Mouse (Mus musculus): ENCODE measurements around the gene Atp6v1g2.
A peak's percentile ranks its signal among the peaks of the same experiment; 100 is the strongest.
"Not testable (repeated sequence)": the region's sequence is repeated elsewhere in the genome, so short reads cannot be mapped to it uniquely, and the experiment has no call there.

The Atp6v1g2 gene

DNA sequence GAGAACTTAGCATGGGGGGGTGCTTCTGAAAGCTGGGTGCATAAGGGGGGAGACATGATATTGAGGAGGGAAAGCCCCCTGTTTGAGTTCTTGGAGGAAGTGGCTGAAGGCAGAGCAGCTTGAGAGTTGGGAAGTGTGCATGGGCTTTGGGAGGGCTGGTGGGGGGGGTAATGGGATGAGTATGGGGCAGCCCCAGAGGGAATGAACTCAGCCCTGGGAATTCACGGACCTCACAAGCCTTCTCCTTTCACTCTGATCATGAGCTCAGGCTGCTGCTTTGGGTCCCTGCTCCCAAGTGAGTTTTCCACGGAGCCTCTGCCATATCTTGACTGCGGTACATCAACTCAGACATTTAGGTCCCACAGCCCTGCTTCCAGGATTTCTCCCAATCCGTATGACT is 31.0 kb upstream of the Atp6v1g2 start:
- DNase-seq (ENCODE audit: low read depth, low spot score): no peak

DNA sequence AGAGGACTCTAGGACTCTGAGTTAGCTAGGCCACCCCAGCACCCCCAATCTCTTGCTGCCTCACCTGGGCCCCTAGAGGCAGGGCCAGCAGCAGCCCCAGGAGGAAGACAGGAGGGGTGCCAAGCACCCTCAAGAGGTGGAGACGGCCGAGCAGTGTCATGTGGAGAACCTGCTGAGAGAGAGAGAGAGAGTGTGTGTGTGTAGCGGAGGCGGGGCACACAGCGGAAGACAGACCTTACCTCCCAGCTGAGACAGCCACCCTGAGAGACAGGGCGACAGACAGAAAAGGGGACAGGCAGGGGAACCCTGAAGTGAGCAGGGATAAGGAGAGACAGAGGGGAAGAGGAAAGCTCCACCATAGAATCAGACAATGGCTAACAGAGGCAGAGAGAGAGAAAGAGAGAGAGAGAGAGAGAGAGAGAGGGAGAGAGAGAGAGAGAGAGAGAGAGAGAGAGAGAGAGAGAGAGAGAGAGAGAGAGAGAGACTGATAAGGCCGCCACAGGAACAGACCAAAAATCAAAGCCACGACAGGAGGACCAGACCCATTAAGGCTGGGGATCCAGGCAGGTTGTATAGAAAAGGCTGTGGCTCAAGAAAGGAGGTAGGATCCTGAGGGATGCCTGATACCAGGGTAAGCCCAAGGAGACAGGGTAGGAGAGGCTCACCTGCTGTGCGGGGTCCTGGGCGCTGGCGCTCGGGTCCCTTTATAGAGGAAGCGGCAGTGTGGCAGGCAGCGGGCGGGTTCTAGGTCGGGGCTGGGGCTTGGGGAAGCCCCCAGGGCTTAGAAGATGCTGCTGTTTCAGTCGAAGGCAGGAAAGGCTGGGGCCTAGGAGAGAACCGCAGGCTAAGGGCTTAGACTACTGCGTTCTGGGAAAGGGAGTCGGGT is 28.7 kb upstream of the Atp6v1g2 start, which contains the start of gene Lta:
TSS of gene Lta (minus strand) at position 858 of the 886 bp plus-strand sequence.
- DNase-seq (ENCODE audit: low read depth, low spot score): no peak

DNA sequence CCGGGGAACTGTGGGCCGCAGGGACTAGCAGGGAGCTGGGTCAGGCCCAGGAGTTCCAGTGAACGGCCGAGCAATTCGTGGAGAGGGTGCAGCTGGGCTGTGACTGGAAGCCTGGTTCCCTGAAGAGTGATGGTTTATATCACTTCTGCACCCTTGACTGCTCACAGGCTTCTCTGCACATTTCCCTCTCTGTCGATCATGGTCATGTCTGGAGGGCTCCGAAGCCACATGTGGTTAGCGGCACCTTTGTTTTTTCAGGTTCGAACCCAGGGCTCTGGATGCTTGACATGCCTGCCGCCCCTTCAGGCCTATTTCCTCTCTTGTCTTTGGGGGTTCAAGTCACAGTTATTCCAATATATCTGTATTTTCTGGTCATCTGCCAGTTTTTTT is 28.1 kb upstream of the Atp6v1g2 start:
- DNase-seq (ENCODE audit: low read depth, low spot score): no peak

DNA sequence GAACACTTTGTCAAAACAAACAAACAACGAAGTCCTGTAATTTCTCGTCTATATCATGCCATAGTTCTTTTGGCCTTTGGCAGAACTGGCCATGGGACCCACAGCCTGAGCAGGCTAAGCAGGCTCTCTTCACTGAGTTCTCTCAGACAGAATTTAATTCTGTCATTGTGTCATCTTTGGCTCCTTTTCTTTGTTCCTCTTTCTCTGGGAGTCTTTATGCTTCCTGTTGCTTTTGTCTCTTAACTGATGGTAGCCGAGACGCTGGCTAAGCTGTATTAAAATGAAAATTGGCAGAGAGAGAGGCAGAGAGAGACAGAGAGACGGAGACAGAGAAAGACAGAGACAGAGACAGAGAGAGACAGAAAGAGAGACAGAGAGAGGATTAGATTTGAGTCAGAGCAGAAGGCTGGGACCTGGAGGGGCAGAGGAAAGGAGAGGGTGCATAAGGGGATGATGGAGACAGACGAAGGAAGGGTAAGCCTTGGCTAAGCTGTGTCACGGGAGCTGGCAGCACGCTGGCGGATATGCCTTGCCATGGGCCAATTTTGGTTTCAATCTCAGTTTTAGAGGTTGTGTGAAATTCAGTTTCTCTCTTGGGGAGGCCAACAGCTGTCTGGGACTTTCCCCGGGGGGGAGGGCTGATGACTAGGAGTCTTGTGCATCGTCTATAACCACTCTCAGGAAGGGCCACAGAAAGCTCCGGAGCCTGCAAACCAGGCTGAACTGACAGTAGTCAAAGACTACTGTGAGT is 23.5 kb upstream of the Atp6v1g2 start:
- no peak for DNase-seq (ENCODE audit: low read depth, low spot score)

DNA sequence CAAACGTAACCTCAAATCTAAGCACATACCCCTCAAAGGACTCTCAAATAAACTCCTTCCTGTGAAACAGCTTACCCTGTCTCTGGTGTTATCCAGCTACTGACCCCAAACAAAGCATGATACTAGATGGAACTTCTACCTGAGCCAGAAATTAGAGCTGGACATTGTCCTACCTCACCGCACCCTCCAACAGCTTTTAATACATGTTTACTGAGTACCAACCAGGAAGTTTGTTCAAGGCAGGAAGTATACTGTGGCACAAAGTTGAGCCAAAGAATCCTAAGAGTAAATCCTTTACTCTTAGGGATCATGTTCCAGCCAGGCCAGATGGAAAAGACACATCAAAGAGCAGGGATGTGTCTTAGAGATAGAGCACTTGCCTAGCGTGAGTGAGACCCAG is 22.9 kb upstream of the Atp6v1g2 start:
- no peak for DNase-seq (ENCODE audit: low read depth, low spot score)

DNA sequence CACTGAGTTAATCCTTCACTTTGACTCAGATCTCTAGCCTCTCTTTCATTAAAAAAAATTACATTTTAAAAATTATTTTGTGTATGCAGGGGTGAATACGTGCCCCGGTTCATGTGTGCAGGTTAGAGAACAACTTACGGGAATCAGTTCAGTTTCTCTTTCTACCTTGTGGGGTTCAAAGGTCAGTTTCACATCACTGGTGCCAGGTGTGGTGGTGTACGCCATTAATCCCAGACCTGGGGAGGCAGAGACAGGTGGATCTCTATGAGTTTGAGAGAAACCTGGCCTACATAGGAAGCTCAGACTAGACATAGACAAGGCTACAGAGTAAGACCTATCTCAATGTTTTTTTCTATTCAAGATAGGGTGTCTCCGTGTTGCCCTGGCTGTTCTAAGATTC is 20.4 kb upstream of the Atp6v1g2 start:
- no peak for DNase-seq (ENCODE audit: low read depth, low spot score)

DNA sequence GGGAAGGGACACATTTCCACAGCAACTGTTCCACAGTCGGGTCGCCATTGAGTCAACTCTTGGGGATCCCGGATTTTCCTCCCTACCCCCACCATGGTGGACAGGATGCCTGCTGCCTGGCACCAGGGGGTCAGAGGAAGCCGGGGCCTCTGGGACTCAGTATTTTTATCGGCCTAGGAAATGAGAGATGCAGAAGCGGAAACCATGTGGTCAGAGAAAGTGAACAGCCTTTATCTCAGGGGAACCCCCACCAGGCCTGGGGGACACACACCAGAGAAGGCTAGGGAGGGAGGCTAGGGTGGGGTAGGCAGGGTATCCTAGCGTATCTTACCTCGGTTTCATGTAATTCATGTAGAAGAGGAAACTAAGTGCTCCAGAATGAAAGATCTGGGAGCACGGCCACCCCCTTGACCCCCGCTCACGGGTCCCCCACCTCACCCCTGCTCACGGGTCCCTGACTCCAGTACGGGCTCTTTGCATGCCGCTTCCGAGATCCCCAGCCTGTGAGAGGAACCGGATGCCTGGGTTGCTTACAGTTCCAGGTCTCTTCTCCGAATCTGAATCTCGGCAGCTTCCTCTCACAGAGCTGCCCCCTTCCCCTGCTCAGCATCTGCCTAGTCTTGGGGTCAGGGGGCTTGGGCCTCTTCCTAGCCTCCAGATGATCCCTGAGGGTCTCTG is 14.8 kb upstream of the Atp6v1g2 start:
- no peak for DNase-seq (ENCODE audit: low read depth, low spot score)

DNA sequence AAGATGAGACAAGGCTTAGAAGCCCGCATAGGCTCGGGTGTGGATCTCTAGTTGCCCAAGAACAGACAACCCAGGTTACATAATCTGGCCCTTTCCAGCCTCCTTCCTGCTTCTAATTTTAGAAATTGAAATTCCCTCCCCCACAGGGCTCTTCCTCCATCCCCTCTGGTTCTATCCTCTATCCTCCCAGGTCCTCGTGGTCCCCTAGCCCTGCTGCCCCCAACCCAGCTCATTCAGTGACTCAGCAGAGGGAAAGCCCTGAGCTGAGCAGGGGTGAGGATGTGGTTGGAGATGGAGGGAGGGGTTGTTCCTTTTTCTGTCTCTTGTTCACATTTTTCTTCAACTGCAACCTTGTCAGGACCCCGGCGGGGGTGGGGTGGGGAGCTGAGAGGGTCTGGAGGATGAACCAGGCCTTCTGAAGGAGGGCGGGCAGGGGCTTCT is 13.8 kb upstream of the Atp6v1g2 start:
- no peak for DNase-seq (ENCODE audit: low read depth, low spot score)

DNA sequence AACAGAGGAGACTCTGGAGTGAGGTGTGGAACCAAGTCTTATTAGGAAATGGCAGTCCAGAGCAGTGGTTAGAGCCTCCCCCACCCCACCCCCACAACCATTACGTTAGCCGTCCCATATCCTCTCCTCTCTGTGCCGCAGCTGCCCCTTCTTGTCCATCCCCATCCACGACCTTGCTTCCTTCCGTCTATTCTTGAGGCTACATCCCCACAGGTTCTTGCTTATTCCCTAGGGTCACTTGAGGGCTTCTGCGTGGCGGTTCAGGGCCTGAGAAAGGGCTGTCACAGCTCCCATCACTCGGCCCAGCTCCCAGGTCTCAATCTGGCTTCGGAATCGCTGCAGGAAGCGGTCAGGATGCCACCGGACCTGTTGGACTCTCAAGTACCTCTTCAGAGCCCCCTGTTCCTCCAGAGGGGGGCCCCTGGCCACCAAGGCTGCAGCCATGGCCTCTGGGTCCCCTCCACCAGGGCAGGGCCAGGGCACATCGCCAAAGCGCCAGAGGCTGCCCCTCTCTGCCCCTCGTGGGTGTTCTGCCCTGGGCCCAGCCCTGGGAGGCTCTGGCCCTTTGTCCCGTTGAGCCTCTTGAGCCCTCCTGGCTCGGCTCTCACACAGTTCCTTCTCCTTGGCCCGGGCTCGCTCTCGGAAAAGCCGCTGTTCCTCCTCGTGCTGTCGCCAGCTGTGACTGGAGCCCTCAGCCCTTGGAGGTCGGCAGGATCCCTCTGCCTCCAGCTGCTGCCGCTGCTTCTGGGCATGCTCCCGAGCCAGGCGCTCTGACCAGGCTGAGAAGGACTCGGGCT is 13.1 kb upstream of the Atp6v1g2 start, which contains the start of gene Gm16181:
TSS of gene Gm16181 (plus strand) at position 679 of the 797 bp plus-strand sequence.
- DNase-seq (ENCODE audit: low read depth, low spot score): no peak

DNA sequence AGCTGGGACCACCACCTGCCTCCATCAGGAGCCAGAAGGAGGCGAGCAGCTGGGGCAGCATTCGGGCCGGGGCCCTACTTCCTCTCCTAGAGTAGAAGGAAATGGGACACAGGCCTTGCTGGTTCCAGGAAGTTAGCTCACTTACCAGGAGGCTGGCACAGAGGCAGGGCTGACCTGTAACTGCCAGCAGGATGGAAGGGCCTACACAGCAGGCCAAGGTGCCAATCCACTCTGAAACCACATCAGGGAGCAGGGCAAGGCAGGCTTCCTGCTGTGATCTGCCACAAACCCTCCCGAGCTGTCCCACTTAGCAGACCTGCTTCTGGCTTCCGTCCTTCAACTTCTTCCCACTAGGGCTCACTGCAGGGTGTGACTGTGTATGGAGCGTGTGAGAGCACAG is 11.2 kb upstream of the Atp6v1g2 start:
- DNase-seq (ENCODE audit: low read depth, low spot score): no peak

DNA sequence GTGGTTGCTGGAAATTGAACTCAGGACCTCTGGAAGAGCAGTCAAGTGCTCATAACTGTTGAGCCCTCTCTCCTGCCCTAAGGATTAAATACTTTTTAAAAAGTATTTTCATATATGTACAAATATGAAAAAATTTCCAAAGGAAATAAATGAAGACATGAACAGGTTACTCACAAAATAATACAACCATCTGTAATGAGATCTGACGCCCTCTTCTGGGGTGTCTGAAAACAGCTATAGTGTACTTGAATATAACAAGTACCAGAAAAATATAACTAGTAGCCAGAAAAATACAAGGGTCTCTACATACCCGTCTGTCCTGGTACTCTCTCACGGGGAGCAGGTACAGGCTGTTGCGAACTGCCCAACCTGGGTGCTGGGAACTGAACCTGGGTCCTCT is 8.8 kb upstream of the Atp6v1g2 start:
- DNase-seq (ENCODE audit: low read depth, low spot score): no peak

DNA sequence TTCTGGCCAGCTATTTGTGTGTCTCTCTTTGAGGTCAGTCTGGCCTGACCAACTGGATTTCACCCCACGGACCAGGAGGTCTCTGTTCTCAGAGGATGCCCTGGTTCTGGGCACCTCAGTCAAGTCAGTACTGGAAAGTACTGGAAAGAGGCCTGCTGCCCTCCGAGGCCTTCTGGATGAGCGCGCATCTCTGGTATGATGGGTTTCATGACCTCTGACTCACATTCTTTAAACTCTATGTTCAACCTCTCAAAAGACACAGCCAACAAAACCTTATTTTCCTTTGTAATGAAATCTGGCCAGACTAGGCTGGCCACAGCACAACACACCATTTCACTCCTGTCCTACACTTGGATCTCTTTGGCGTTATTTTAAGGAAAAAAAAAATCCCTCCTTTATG is 8.0 kb upstream of the Atp6v1g2 start:
- no peak for DNase-seq (ENCODE audit: low read depth, low spot score)

DNA sequence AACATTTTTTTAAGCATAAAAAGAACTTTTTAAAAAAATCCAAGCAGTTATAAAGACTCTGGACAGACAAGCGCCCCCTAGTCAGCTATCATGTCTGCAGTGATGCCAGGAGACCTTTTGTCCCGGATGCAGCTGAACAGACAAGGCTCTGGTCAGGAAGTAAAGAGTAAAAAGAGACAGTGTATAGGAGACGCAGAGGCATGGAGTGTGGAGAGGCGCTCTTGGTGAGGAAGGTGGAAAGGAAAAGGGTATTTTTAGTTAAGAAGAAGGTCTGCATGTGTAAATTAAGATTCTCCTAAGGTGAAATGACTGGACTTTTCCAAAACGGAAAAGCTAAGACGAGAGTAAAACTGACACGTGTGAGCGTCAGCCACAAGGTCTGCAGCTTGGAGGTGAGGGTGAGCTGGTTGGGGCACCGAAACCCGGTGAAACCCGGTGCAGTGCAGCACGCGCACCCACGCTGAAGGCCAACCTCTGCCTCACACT is 6.9 kb upstream of the Atp6v1g2 start:
- no peak for DNase-seq (ENCODE audit: low read depth, low spot score)

DNA sequence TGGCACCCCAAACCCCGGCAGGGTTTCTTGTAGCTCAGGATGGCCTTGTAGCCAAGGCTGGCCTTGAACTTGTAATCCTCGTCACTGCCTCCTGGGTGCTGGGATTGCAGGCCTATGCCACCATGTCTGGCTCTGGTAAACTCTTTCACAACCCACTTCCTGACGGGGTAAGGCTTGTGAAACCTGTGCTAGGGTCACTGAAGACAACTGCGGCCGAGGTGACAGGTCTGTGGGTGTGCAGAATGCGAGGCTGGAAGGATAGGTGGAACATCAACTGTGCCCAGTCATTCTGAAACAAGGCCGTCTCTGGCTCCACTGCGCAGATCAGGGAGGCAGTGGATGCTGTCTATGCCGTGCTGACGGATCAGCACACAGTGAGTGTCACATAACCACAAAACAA is 2.4 kb upstream of the Atp6v1g2 start:
- no peak for DNase-seq (ENCODE audit: low read depth, low spot score)

DNA sequence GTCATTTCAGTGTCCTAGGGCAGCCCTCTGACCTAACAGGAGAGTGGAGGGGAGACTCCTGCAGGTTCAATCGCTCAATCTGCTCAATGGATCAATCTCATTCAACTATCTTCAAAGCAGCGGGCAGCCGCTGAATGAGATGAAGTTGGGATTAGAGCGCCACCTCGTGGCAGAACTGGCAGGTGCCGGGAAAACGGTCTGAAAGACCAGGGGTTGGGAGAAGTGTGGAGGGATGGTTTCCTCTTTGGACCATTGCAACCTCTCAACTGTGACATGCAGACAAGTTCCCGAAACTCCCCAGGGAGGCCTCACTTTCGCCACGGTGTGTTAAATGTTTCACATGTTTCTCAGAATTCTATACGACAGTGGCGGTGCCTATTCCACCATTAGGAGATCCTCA is 1.4 kb upstream of the Atp6v1g2 start:
- DNase-seq (ENCODE audit: low read depth, low spot score): peak; percentile 75

DNA sequence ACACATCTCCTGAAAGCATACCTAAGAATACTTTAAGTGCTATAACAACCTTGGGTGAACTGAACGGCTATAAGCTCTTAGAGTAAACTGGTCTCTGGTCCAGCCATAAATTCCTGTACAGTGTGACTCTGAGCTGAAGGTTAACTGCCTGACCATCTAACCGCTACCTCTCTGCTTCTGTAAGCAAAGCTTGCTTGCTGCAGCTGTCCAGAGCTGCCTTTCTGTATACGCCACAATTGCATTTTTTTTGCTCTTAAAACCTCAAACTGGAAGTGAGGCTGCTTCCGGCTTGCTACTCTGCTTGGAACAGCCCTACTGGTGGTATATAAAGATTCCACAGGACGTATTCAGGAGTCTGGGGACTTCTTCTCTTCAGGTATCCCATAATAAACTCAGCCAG is 801 bp upstream of the Atp6v1g2 start:
- no peak for DNase-seq (ENCODE audit: low read depth, low spot score)

DNA sequence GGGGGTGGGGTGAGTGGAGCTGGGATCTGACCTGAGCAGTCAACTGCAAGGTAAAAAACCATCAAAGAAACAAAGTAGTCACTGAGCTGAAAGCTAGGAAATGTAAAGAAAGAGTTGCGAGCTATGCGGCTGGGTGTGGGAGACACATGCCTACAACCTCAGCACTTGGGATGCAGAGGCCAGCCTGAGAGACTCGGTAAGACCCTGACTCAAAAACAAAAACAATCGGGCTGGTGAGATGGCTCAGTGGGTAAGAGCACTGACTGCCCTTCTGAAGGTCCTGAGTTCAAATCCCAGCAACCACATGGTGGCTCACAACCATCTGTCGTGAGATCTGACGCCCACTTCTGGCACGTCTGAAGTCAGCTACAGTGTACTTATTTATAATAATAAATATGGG is 630 bp downstream of the Atp6v1g2 start:
- not testable (repeated sequence) for DNase-seq (ENCODE audit: low read depth, low spot score)

DNA sequence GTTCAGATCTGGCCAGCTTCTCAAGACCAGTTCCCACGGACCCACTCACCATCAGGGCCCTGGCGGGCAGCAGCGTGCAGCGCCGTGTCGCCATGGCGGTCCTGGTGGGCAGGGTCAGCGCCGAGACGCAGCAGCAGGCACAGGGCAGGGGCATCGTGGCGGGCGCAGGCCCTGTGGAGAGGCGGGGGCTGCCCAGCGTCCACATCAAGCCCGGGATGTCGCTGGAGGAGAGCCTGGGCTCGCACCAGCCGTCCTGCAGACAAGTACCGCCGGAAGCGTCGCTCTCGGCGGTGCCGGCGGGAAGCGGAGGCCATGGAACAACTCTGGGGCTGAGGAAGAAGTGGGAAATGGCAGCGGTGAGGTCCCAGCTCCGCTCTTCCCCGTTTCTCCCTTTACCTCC is 1.4 kb downstream of the Atp6v1g2 start:
- no peak for DNase-seq (ENCODE audit: low read depth, low spot score)

DNA sequence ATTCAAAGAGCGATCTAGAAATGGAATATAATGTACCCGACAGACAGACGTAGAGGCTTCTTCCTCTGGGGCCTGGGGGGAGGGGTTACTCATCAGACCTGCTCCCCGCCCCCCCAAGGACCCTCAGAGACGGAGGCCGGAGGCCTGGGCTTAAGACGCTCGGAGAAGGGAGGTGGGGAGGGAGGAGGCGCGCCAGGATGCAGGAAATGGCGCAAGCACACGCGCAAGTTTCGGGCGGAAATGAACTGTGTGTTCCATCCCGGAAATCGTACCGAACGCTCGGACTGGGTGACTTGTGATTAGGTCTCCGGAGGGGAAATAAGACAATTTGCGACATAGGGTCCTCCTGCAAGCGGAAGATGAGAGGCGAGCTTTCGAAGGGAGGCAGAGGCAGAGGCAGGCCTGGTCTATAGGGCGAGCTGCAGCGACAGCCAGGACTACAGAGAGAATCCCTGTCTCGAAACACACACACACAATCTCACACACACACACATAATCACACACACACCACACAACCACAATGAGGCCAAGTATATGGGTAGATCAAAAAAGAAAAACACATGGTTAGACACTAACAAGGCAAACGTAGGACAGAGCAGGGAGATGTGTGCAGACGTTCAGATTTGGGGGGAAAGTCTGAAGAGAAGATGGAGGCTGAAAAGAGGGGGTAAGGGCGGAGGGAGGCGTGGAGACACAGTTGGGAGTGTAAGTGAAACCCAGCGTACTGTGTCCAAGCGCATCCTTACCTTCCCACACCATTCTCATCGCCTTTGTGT is 2.3 kb downstream of the Atp6v1g2 start, which contains the start of gene Nfkbil1:
TSS of gene Nfkbil1 (minus strand) at position 179 of the 776 bp plus-strand sequence.
- DNase-seq (ENCODE audit: low read depth, low spot score): peak; percentile 87

DNA sequence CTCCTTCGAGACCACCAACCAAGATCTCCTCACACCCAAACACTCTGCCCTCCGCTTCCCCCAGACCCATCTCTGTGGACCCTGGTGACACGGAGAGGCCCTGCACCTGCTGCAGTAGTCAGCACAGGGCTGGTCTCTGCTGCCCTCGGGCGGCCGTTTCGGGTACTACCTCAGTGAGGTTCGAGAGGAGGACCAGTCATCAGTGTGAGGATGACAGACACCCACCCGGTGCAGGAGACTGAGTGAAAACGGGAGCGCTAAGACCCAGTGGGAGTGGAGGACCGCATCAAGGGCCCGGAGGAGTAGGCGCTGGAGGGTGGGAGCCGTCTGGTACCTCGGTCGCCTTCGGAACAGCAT is 2.9 kb downstream of the Atp6v1g2 start:
- peak; percentile 88 for DNase-seq (ENCODE audit: low read depth, low spot score)

Measured in retina, postnatal 7 days (tissue).